Mouse (Mus musculus): ENCODE results near the gene H2al1e. TPM values are rescaled to one million over a fixed set of nuclear protein-coding genes. Genes with fewer than 3 reads are reported as not detected.
"Not testable (repeated sequence)": the region's sequence is repeated elsewhere in the genome, so short reads cannot be mapped to it uniquely, and the experiment has no call there.

The H2al1e gene
- not detected in 2 replicates for polyA plus RNA-seq (2015; fragmentation: Nextera tagmentation; extraction: Ambion mirVana)

DNA sequence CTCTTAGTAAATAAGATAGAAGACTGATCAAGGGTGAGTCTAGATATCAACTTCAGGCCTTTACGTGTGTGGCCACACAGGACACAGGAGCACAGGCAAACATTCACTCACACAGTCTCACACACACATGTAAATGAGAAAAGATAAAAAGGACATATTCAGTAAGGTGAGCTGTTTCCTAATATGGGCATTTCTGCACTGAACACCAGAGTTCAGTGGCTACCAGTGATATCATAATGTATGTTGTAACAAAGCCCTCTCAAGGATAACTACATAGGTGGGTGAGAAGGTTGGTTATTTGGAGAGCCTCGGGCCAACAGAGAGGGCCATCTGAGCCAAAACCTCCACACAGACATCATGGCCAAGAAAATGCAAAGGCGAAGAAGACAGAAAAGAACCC lies at the start of gene H2al1e:
H2al1e (plus strand) TSS at position 301 of the 400 bp plus-strand sequence.
- H3K36me3 ChIP-seq; H3K9ac ChIP-seq; H3K27ac ChIP-seq (replicated peaks); H3K9me3 ChIP-seq; ATAC-seq (ENCODE audit: low read depth); H3K4me1 ChIP-seq (replicated peaks); H3K4me2 ChIP-seq; H3K27me3 ChIP-seq; H3K4me3 ChIP-seq: not testable (repeated sequence)
- no CpG with 5 or more reads among the region's 3 CpGs for WGBS

DNA sequence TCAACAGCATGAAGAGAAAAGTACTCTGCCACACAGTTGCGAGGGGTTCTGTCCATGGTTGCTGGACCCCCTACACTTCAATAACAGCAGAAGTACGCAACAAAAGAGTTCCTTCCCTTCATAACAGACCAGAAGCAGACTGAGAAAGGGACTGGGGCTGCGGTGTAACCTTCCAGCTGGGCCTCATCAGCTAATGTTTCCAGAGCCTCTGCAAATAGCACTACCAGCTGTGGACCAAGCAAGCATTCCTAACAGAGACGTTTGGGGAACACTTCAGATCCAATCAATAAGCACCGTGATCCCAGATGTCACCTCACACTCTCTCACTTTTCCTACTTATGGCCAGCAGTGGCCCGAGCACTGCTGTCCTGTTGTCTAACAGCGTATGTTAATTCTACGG lies 46.8 kb upstream of the H2al1e start:
- Histone ChIP-seq H3K4me1 (replicated peaks) (peaks cover 9% of the 10 kb centered on the region; the same call in 1 of the 2 replicates), H3K9me3 (no peaks in the 10 kb centered on the region), H3K36me3 (no peaks in the 10 kb centered on the region), H3K4me2 (no peak overlapping the region), H3K4me3 (no peak overlapping the region), H3K27ac (replicated peaks) (no peak overlapping the region), H3K9ac (no peak overlapping the region), H3K27me3 (0 out of 2 replicates have a peak, but pooled peaks cover 6% of the 10 kb centered on the region)
- ATAC-seq (ENCODE audit: low read depth), result no peak
- WGBS, result 81% methylated on average over 8 of the region's 8 CpGs

DNA sequence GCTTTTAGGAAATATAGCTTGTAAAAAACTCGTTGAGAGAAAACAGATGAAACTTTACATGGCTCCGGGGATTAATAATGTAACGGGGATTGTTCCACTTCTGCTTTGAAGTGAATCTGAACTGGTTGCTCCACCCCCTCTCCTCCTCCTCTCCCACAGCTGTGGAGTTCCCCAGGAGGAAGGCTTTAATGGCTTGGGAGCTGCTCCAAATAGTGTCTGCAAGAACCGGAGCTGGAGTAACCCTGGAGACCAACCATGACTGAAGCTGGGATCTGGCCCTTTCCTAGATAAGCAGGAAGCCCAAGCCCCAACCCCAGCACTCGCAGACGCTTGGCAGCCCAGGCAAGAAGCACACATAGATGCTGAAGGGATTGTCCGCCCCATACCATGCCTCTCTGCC lies 43.9 kb upstream of the H2al1e start:
- H3K36me3 ChIP-seq, result no peaks in the 10 kb centered on the region
- H3K4me1 ChIP-seq (replicated peaks), result peaks cover 9% of the 10 kb centered on the region; the same call in 1 of the 2 replicates
- H3K9ac ChIP-seq, result no peak overlapping the region
- no peaks in the 10 kb centered on the region for H3K9me3 ChIP-seq
- H3K27me3 ChIP-seq, result 0 out of 2 replicates have a peak, but pooled peaks cover 6% of the 10 kb centered on the region
- WGBS, result 61% methylated on average over 7 of the region's 7 CpGs
- ATAC-seq (ENCODE audit: low read depth), result no peak
- no peak overlapping the region for H3K4me3 ChIP-seq
- no peak overlapping the region for H3K27ac ChIP-seq (replicated peaks)
- H3K4me2 ChIP-seq, result no peak overlapping the region

DNA sequence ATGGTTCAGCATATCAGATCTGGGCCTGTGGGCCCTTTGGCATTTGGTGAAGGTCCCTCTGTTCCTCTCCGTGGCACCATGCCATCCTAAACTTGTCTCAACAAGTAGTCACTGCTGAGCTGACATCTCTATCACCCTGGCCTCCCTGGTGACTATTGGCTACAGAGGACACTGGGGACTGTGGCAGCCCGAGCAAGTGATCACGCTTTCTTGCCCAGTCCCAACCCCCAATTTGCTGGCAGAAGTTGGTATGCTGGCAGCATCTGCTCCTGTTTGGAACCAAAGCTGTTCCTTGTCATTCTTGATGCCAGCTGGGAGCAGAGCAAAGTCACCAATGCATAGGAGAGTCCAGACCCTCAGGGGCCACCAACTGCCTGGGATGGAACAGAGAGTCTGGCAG lies 42.7 kb upstream of the H2al1e start:
- H3K27me3 ChIP-seq, result 0 out of 2 replicates have a peak, but pooled peaks cover 6% of the 10 kb centered on the region
- H3K36me3 ChIP-seq, result no peaks in the 10 kb centered on the region
- peaks cover 9% of the 10 kb centered on the region; the same call in 1 of the 2 replicates for H3K4me1 ChIP-seq (replicated peaks)
- H3K9me3 ChIP-seq, result no peaks in the 10 kb centered on the region
- no peak overlapping the region for H3K9ac ChIP-seq
- no peak overlapping the region for H3K4me3 ChIP-seq
- 81% methylated on average over 3 of the region's 3 CpGs for WGBS
- no peak overlapping the region for H3K4me2 ChIP-seq
- ATAC-seq (ENCODE audit: low read depth), result no peak
- no peak overlapping the region for H3K27ac ChIP-seq (replicated peaks)

DNA sequence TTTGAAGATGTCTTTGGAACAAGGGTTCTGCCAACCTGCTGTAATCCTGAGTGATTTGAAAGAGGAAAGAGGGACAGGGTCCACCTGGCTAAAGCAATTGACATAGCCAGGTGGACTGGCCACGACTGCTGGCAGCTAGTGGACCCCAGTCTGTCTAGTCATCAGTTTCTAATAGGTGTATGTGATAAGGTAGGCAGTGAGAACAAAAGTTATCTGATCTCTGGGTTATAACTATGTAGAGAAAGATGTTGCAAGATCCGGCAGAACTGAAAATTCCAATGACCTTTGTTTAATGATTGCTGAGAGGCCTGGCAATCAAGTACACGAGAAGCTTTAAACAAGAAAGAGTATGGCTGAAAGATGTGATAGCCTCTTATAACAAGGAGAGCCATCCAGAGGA lies 38.5 kb upstream of the H2al1e start:
- Histone ChIP-seq H3K27ac (replicated peaks) (no peak overlapping the region), H3K36me3 (no peaks in the 10 kb centered on the region), H3K27me3 (0 out of 2 replicates have a peak, but pooled peaks cover 6% of the 10 kb centered on the region), H3K9me3 (no peaks in the 10 kb centered on the region), H3K4me3 (no peak overlapping the region), H3K4me2 (no peak overlapping the region), H3K4me1 (replicated peaks) (no peaks in the 10 kb centered on the region), H3K9ac (no peak overlapping the region)
- WGBS, result 83% methylated on average over 3 of the region's 3 CpGs
- no peak for ATAC-seq (ENCODE audit: low read depth)

DNA sequence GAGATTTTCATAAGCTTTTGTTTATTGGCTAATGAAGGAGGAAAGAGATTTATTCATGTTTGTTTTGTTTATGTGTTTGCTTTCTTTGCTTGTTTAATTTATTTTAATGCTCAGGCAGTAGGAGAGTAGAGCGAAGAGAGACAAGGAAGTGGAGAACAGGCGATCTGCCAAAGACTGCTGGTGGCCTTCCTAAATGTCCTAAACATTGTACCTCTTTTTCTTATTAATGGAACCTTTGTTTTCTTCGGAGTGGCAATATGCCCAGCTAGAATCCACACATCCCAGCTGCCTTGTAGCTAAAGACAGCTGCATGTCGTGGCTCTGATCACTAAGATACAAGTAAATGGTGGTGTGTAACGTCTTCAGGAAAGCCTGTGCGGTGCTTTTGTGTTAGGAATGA lies 34.7 kb upstream of the H2al1e start:
- Histone ChIP-seq H3K4me3 (no peak overlapping the region), H3K9me3 (no peaks in the 10 kb centered on the region), H3K27ac (replicated peaks) (no peak overlapping the region), H3K4me2 (no peak overlapping the region), H3K4me1 (replicated peaks) (no peaks in the 10 kb centered on the region), H3K36me3 (no peaks in the 10 kb centered on the region), H3K27me3 (0 out of 2 replicates have a peak, but pooled peaks cover 6% of the 10 kb centered on the region), H3K9ac (no peak overlapping the region)
- WGBS, result 66% methylated on average over 6 of the region's 6 CpGs
- ATAC-seq (ENCODE audit: low read depth), result no peak

DNA sequence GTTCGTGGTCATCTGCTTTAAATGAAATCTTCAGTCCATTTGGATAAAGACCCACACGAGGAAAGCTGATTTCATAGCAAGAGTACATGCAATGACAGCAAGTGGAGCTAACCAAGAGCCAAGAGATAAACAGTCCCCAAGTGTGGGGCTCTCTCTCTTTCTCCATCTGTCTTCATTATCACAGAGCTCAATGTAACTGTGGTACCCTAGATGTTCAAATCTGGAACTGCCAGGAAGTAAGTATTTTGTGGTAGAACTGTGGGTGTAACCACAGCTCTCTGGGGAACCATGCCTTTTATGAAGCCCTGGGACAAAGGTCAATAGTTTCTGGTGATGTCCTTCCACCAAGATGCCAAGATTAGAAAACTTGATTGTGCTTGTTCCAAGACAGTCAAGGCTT lies 31.0 kb upstream of the H2al1e start:
- Histone ChIP-seq H3K36me3 (no peaks in the 10 kb centered on the region), H3K27ac (replicated peaks) (no peak overlapping the region), H3K9ac (no peak overlapping the region), H3K9me3 (no peaks in the 10 kb centered on the region), H3K4me2 (no peak overlapping the region), H3K4me3 (no peak overlapping the region), H3K27me3 (0 out of 2 replicates have a peak, but pooled peaks cover 6% of the 10 kb centered on the region), H3K4me1 (replicated peaks) (no peaks in the 10 kb centered on the region)
- no peak for ATAC-seq (ENCODE audit: low read depth)
- 74% methylated on average over 2 of the region's 2 CpGs for WGBS

DNA sequence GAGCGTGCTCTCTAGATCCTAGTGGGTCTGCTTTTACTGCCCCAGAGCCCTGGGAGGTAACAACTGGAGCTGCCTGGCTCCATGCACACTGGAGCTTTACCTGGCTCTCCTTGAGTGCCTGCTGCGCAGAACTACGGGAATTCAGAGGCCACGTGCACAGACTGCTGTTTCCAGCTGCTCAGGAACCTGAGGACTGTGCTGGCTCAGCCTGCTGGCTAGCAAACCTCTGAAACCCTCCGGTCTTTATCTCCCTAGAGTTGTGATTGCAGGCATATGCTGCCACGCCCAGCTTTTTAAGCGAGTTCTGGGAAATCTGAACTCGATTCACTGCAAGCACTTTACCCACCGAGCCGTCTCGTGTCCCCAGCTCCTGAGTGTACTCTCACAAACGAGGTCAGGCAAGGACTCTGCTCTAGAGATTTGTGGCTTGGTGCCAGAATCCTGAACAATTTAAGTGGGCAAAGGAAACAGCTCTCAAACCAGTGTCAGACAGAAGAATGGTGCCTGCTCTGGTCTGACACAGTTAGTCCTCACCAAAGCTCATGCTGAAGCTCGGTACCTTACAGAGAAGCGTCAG lies 23.3 kb upstream of the H2al1e start:
- H3K4me1 ChIP-seq (replicated peaks), result no peaks in the 10 kb centered on the region
- H3K4me2 ChIP-seq, result no peak overlapping the region
- no peaks in the 10 kb centered on the region for H3K36me3 ChIP-seq
- H3K9ac ChIP-seq, result no peak overlapping the region
- no peak overlapping the region for H3K4me3 ChIP-seq
- no peak overlapping the region for H3K27ac ChIP-seq (replicated peaks)
- H3K9me3 ChIP-seq, result no peaks in the 10 kb centered on the region
- WGBS, result 80% methylated on average over 14 of the region's 14 CpGs
- ATAC-seq (ENCODE audit: low read depth), result no peak
- H3K27me3 ChIP-seq, result no peaks in the 10 kb centered on the region

DNA sequence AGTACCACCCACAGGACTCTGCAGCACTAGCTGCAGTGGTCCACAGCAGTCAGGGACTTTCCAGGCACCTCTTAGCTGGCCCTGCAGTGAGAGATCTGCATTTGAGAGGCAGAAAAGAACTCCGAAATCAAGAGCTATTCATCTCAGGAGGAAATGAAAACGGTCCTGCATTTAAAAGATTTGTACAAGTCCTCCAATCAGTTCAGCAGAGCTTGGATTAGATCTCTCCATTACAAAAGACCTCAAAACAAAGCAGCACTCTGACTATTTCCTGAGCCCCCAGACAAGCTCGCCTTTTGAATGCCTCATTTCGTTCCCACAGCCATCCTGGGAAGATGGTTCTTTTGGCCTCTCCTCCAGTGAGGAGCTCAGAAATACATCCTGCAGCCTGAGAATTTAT lies 22.5 kb upstream of the H2al1e start:
- Histone ChIP-seq H3K27ac (replicated peaks) (no peak overlapping the region), H3K9me3 (no peaks in the 10 kb centered on the region), H3K36me3 (no peaks in the 10 kb centered on the region), H3K4me2 (no peak overlapping the region), H3K4me1 (replicated peaks) (no peaks in the 10 kb centered on the region), H3K9ac (no peak overlapping the region), H3K27me3 (no peaks in the 10 kb centered on the region), H3K4me3 (no peak overlapping the region)
- no peak for ATAC-seq (ENCODE audit: low read depth)
- WGBS, result 61% methylated on average over 4 of the region's 4 CpGs

DNA sequence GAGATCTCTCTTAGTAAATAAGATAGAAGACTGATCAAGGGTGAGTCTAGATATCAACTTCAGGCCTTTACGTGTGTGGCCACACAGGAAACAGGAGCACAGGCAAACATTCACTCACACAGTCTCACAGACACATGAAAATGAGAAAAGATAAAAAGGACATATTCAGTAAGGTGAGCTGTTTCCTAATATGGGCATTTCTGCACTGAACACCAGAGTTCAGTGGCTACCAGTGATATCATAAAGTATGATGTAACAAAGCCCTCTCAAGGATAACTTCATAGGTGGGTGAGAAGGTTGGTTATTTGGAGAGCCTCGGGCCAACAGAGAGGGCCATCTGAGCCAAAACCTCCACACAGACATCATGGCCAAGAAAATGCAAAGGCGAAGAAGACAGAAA lies 12.8 kb upstream of the H2al1e start, which contains the start of gene H2al1a:
H2al1a (plus strand) TSS at position 301 of the 400 bp plus-strand sequence.
- ATAC-seq (ENCODE audit: low read depth), result not testable (repeated sequence)

DNA sequence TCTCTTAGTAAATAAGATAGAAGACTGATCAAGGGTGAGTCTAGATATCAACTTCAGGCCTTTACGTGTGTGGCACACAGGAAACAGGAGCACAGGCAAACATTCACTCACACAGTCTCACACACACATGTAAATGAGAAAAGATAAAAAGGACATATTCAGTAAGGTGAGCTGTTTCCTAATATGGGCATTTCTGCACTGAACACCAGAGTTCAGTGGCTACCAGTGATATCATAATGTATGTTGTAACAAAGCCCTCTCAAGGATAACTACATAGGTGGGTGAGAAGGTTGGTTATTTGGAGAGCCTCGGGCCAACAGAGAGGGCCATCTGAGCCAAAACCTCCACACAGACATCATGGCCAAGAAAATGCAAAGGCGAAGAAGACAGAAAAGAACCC lies 9.6 kb upstream of the H2al1e start, which contains the start of gene H2al1b:
H2al1b (plus strand) TSS at position 301 of the 400 bp plus-strand sequence.
- H3K36me3 ChIP-seq, result not testable (repeated sequence)
- 96% methylated on average over 1 of the region's 3 CpGs for WGBS

More for the DNA sequence above, 12.8 kb upstream of the H2al1e start, which contains the start of gene H2al1a:
- not testable (repeated sequence) for H3K4me1 ChIP-seq (replicated peaks); H3K4me2 ChIP-seq; H3K9ac ChIP-seq; H3K27me3 ChIP-seq; H3K27ac ChIP-seq (replicated peaks); H3K9me3 ChIP-seq; H3K36me3 ChIP-seq; H3K4me3 ChIP-seq
- WGBS, result no CpG with 5 or more reads among the region's 3 CpGs

DNA sequence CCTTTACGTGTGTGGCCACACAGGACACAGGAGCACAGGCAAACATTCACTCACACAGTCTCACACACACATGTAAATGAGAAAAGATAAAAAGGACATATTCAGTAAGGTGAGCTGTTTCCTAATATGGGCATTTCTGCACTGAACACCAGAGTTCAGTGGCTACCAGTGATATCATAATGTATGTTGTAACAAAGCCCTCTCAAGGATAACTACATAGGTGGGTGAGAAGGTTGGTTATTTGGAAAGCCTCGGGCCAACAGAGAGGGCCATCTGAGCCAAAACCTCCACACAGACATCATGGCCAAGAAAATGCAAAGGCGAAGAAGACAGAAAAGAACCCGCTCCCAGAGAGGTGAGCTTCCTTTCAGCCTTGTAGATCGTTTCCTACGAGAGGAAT lies 6.4 kb upstream of the H2al1e start, which contains the start of gene H2al1c:
H2al1c (plus strand) TSS at position 301 of the 400 bp plus-strand sequence.
- 100% methylated on average over 1 of the region's 6 CpGs for WGBS
- H3K9me3 ChIP-seq; H3K4me2 ChIP-seq; ATAC-seq (ENCODE audit: low read depth); H3K9ac ChIP-seq; H3K4me3 ChIP-seq; H3K4me1 ChIP-seq (replicated peaks); H3K27me3 ChIP-seq; H3K27ac ChIP-seq (replicated peaks); H3K36me3 ChIP-seq: not testable (repeated sequence)

More for the DNA sequence above, 9.6 kb upstream of the H2al1e start, which contains the start of gene H2al1b:
- ATAC-seq (ENCODE audit: low read depth); H3K27me3 ChIP-seq; H3K4me3 ChIP-seq; H3K9me3 ChIP-seq; H3K4me2 ChIP-seq; H3K4me1 ChIP-seq (replicated peaks); H3K9ac ChIP-seq; H3K27ac ChIP-seq (replicated peaks): not testable (repeated sequence)

DNA sequence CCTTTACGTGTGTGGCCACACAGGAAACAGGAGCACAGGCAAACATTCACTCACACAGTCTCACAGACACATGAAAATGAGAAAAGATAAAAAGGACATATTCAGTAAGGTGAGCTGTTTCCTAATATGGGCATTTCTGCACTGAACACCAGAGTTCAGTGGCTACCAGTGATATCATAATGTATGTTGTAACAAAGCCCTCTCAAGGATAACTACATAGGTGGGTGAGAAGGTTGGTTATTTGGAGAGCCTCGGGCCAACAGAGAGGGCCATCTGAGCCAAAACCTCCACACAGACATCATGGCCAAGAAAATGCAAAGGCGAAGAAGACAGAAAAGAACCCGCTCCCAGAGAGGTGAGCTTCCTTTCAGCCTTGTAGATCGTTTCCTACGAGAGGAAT lies 3.2 kb upstream of the H2al1e start, which contains the start of gene H2al1d:
H2al1d (plus strand) TSS at position 301 of the 400 bp plus-strand sequence.
- H3K9me3 ChIP-seq; H3K9ac ChIP-seq; H3K4me1 ChIP-seq (replicated peaks); H3K27ac ChIP-seq (replicated peaks); H3K4me2 ChIP-seq; H3K36me3 ChIP-seq; ATAC-seq (ENCODE audit: low read depth); H3K27me3 ChIP-seq; H3K4me3 ChIP-seq: not testable (repeated sequence)
- WGBS, result no CpG with 5 or more reads among the region's 6 CpGs

Data from neural tube, embryonic 13.5 days (tissue).